Mouse (Mus musculus) ES-E14 (cell line): ENCODE measurements around the gene Gm17617. TPM values are rescaled to one million over a fixed set of nuclear protein-coding genes. Genes with fewer than 3 reads are reported as not detected.

Experiments used
- DNase-seq: peaks from one replicate; pipeline ENCODE4 v3.0.0-alpha.2; 2013; ENCODE audit warnings: low read depth, low spot score
- H3K27ac ChIP-seq: 2 replicates; pipeline ENCODE4 v1.5.1; 2012; ENCODE audit warnings: low read depth, mild to moderate bottlenecking, low read length, moderate library complexity, mixed read lengths; ENCODE audit not compliant: poor library complexity, insufficient read depth, severe bottlenecking
- H3K36me3 ChIP-seq: 2 replicates; pipeline ENCODE4 v1.6.1; 2012; ENCODE audit warnings: mild to moderate bottlenecking, low read length, moderate library complexity, mixed read lengths; ENCODE audit not compliant: control insufficient read depth, poor library complexity, insufficient read depth, severe bottlenecking
- H3K4me1 ChIP-seq, 2 experiments: fragments of 150-350 bp in 1 of 2; sonication (generic) in 1 of 2; 2 replicates each; pipeline ENCODE4 v1.6.1; 2012; ENCODE audit warnings: low read length in 2 of 2, mild to moderate bottlenecking in 1 of 2, mixed read lengths in 1 of 2; ENCODE audit not compliant: control insufficient read depth in 2 of 2, insufficient read depth in 2 of 2, poor library complexity in 1 of 2
- H3K4me3 ChIP-seq, 2 experiments: fragments of 150-350 bp in 1 of 2; sonication (generic) in 1 of 2; 2 replicates each; pipeline ENCODE4 v1.5.1; 2012; ENCODE audit warnings: low read length in 2 of 2, low read depth in 1 of 2, mild to moderate bottlenecking in 1 of 2, mixed read lengths in 1 of 2; ENCODE audit not compliant: insufficient read depth in 1 of 2, poor library complexity in 1 of 2, severe bottlenecking in 1 of 2
- H3K9ac ChIP-seq: 2 replicates; pipeline ENCODE4 v1.6.1; 2012; ENCODE audit warnings: low read depth, mild to moderate bottlenecking, low read length, mixed read lengths; ENCODE audit not compliant: poor library complexity, insufficient read depth, severe bottlenecking
- H3K9me3 ChIP-seq: fragments of 150-350 bp; sonication (generic); 2 replicates; pipeline ENCODE4 v1.6.1; 2012; ENCODE audit warnings: low read depth, mild to moderate bottlenecking, low read length; ENCODE audit not compliant: control insufficient read depth, insufficient read depth
- CHD2 ChIP-seq: IDR thresholded peaks from 2 replicates; pipeline ENCODE4 v1.6.1; 2014; ENCODE audit warnings: mild to moderate bottlenecking, low read depth, low read length, inconsistent platforms
- HCFC1 ChIP-seq: IDR thresholded peaks from 2 replicates; pipeline ENCODE4 v1.6.1; 2012; ENCODE audit warnings: low read length, inconsistent platforms, borderline replicate concordance; ENCODE audit not compliant: insufficient read depth
- MAFK ChIP-seq: IDR thresholded peaks from 2 replicates; pipeline ENCODE4 v1.6.1; 2014; ENCODE audit warnings: mild to moderate bottlenecking, low read depth, low read length, inconsistent platforms; ENCODE audit not compliant: insufficient read depth
- ZC3H11A ChIP-seq: IDR thresholded peaks from 2 replicates; pipeline ENCODE4 v1.6.1; 2012; ENCODE audit warnings: low read depth, mild to moderate bottlenecking, inconsistent platforms, low read length, borderline replicate concordance
- ZNF384 ChIP-seq: IDR thresholded peaks from 2 replicates; pipeline ENCODE4 v1.6.1; 2012; ENCODE audit warnings: low read depth, low read length, inconsistent platforms
- in situ Hi-C, 2 experiments: fragments of 600-800 bp; cut with MboI; formaldehyde crosslinking; loops; one replicate each; pipeline ENCODE4 v1.15.1; 2025; ENCODE audit warnings: low sequenced_read_pairs in 2 of 2, inconsistent platforms in 1 of 2; ENCODE audit not compliant: unreplicated experiment in 2 of 2
- total RNA-seq: library from RNA; depleted of rRNA; stranded (reverse); fragments of 300-350 nt; gene quantifications from 2 replicates; pipeline ENCODE4 v1.2.3, GENCODE M21; 2012

Gene Gm17617
- total RNA-seq, 1 experiment, result not detected

DNA sequence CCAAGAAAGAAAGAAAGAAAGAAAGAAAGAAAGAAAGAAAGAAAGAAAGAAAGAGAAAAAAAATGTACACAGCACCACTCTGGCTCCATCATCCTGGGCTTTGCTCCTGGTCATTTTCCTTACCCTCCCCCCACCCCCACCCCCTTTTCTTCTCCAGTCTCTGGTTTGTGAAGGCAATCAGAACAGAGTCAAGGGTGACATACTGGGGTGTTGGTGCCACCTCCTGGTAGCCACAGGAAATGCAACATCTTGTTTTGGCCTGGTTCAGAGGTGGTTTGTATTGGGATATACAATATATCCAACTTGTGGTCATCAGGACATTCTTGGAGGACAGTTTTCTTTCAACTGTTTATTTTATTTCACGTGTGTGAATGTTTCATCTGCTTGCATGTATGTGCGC, 45.2 kb upstream of the Gm17617 start:
- peak; percentile 84 for DNase-seq
- Histone ChIP-seq H3K9me3 (no peaks in the 10 kb centered on the region), H3K4me1 (peaks cover 2 to 11% of the 10 kb centered on the region in 2 experiments), H3K9ac (no peak overlapping the region), H3K4me3 (no peak overlapping the region), H3K36me3 (no peaks in the 10 kb centered on the region), H3K27ac (no peak overlapping the region)
- TF ChIP-seq ZC3H11A, result peak; percentile 40; the same call in 1 of the 2 replicates
- TF ChIP-seq MAFK, result no peak
- no peak for TF ChIP-seq HCFC1
- no peak for TF ChIP-seq ZNF384
- in situ Hi-C loops, result no loop called here

DNA sequence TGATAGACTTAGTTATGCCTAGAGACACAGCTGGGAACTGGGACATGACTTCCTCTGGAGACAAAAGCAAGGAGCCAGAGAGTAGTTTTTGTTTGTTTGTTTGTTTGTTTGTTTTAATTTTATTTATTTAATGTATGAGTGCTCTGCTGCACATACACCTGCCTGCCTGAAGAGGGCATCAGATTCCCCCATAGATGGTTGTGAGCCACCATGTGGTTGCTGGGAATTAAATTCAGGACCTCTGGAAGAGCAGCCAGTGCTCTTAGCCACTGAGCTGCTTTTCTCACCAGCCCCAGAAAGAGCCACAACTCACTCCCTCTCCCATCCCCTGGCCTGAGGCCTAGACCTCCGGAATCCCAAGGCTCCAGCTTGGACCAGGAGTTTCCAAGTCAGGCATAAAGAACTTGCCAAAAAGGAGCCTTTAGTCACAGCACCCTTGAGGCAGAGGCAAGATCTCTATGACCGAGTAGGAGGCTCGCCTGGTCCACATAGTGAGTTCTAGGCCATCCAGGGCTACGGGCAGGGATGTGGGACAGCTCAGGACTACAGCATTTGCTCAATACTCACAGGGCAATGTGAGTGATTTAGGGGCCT, 44.7 kb upstream of the Gm17617 start:
- Histone ChIP-seq H3K4me1 (peaks cover 0 to 8% of the 10 kb centered on the region in 2 experiments; a peak in 3 of 4 replicates), H3K4me3 (no peak overlapping the region), H3K36me3 (no peaks in the 10 kb centered on the region), H3K27ac (peak overlapping the region; percentile 67; the same call in 1 of the 2 replicates), H3K9me3 (no peaks in the 10 kb centered on the region), H3K9ac (peak overlapping the region; percentile 53; the same call in 1 of the 2 replicates)
- TF ChIP-seq ZNF384 (no peak), HCFC1 (no peak), CHD2 (no peak), MAFK (no peak)
- no peak for DNase-seq
- in situ Hi-C loops, result no loop called here

DNA sequence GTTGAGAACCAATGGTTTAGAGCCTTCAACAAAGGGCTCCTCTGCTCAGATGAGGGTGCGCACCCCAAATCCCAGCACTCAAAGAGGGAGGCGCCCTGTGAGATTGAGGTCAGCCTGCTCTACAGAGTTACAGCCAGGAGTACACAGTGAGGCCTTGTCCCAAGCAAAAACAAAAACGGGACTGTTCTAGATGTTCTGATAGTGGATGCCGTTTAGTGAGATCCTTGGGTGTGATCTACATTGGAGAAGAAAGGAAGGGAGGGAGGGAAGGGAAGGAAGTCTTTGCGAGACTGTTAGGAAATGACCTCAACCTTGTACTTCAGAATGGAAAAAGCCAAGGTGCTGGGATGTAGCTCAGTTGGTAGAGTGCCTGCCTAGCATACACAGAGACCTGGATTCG, 42.9 kb upstream of the Gm17617 start:
- no peak for TF ChIP-seq ZNF384
- TF ChIP-seq HCFC1, result no peak
- no peak for TF ChIP-seq ZC3H11A
- TF ChIP-seq MAFK, result no peak
- TF ChIP-seq CHD2, result no peak
- no peak for DNase-seq
- Histone ChIP-seq H3K9ac (no peak overlapping the region), H3K9me3 (no peaks in the 10 kb centered on the region), H3K4me3 (no peak overlapping the region), H3K27ac (no peak overlapping the region), H3K4me1 (peaks cover 2 to 8% of the 10 kb centered on the region in 2 experiments; a peak in 3 of 4 replicates), H3K36me3 (no peaks in the 10 kb centered on the region)
- in situ Hi-C loops, result no loop called here

- Histone ChIP-seq H3K4me3 (no peak overlapping the region), H3K9me3 (no peaks in the 10 kb centered on the region), H3K4me1 (peaks cover 2 to 3% of the 10 kb centered on the region in 2 experiments; a peak in 3 of 4 replicates), H3K9ac (no peak overlapping the region), H3K36me3 (no peaks in the 10 kb centered on the region), H3K27ac (no peak overlapping the region)
- in situ Hi-C loops, result no loop called here
- DNase-seq, result no peak
- TF ChIP-seq MAFK (no peak), HCFC1 (no peak), ZC3H11A (no peak), CHD2 (no peak), ZNF384 (no peak)
These were observed 41.0 kb upstream of the Gm17617 start for GRCm38 (mm10) chr13:55174347-55174746.

DNA sequence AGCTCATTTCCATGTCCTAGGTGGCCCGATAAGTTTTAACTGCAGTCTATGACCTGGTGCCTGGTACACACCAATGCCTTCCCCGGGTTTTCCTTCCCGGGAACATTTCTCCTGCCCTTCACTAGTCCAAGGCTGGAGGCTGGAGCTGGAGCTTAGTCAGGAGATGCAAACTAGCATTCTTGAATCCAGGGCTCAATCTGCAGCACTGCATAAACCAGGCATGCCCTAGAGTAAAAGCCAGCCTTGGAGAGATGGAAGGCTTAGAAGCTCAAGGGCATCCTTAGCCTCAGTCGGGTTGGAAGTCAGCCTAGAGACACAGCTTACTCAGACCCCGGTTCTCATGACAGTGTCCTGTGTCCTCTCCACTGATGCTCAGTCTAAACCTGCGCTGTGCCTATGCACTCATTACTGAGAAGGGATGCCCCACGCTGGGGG, 39.0 kb upstream of the Gm17617 start:
- in situ Hi-C loops, result no loop called here
- H3K9ac ChIP-seq, result no peak overlapping the region
- no peaks in the 10 kb centered on the region for H3K9me3 ChIP-seq
- no peak for DNase-seq
- TF ChIP-seq HCFC1, result no peak
- TF ChIP-seq CHD2, result no peak
- no peak for TF ChIP-seq MAFK
- no peak for TF ChIP-seq ZNF384
- TF ChIP-seq ZC3H11A, result no peak
- H3K4me3 ChIP-seq, result no peak overlapping the region
- peaks cover 2 to 6% of the 10 kb centered on the region in 2 experiments; a peak in 2 of 4 replicates for H3K4me1 ChIP-seq
- no peaks in the 10 kb centered on the region for H3K36me3 ChIP-seq
- no peak overlapping the region for H3K27ac ChIP-seq
